Mouse (Mus musculus) liver, embryonic 16.5 days (tissue): ENCODE measurements around the gene Nhsl2. TPM values are rescaled to one million over a fixed set of nuclear protein-coding genes. Genes with fewer than 3 reads are reported as not detected.

Experiments
- ATAC-seq: fragments of 200-750 bp; cut with Nextera tagmentation; 2 replicates; pipeline ENCODE4 v1.8.0; 2017; ENCODE audit warnings: low read depth, mild to moderate bottlenecking, moderate number of reproducible peaks, moderate library complexity
- H3K27ac ChIP-seq: fragments of 300-500 bp; sonication (generic); 2 replicates; pipeline ENCODE4 v1.5.1; 2014; ENCODE audit warnings: mild to moderate bottlenecking, low read length
- H3K27me3 ChIP-seq: fragments of 300-500 bp; sonication (generic); 2 replicates; pipeline ENCODE4 v1.6.1; 2014; ENCODE audit warnings: low read depth, low read length, mixed read lengths; ENCODE audit not compliant: control insufficient read depth, insufficient read depth
- H3K36me3 ChIP-seq: fragments of 300-500 bp; sonication (generic); 2 replicates; pipeline ENCODE4 v1.6.1; 2014; ENCODE audit warnings: mild to moderate bottlenecking; ENCODE audit not compliant: control insufficient read depth, insufficient read depth
- H3K4me1 ChIP-seq: fragments of 300-500 bp; sonication (generic); 2 replicates; pipeline ENCODE4 v1.6.1; 2014; ENCODE audit warnings: low read depth, low read length, mixed read lengths; ENCODE audit not compliant: control insufficient read depth
- H3K4me2 ChIP-seq: fragments of 300-500 bp; sonication (generic); 2 replicates; pipeline ENCODE4 v1.6.1; 2014; ENCODE audit warnings: low read depth, low read length, mixed read lengths
- H3K4me3 ChIP-seq: fragments of 300-500 bp; sonication (generic); 2 replicates; pipeline ENCODE4 v1.5.1; 2014; ENCODE audit warnings: low read depth, mild to moderate bottlenecking, low read length
- H3K9ac ChIP-seq: fragments of 300-500 bp; sonication (generic); 2 replicates; pipeline ENCODE4 v1.6.1; 2014; ENCODE audit warnings: low read depth, low read length
- H3K9me3 ChIP-seq: fragments of 300-500 bp; sonication (generic); replicated peaks from 2 replicates; pipeline ENCODE4 v1.6.1; 2016; ENCODE audit warnings: low read length; ENCODE audit not compliant: control insufficient read depth
- WGBS: fragments of 180-500 bp; shearing (Covaris S2); extraction: QIAGEN DNeasy Blood & Tissue Kit; methylation state at CpG from one replicate; pipeline ENCODE4 v1.1.7; 2014; ENCODE audit not compliant: insufficient replicate concordance; 5-methylcytosine and 5-hydroxymethylcytosine counted together
- polyA plus RNA-seq: library from polyadenylated mRNA; unstranded; fragments of >200 nt; fragmentation: Nextera tagmentation; extraction: Ambion mirVana; gene quantifications from 2 replicates; pipeline ENCODE4 v1.2.1, GENCODE M21; 2015

The Nhsl2 gene
- polyA plus RNA-seq, 1 experiment from 2014 or later: 1.7 TPM

DNA sequence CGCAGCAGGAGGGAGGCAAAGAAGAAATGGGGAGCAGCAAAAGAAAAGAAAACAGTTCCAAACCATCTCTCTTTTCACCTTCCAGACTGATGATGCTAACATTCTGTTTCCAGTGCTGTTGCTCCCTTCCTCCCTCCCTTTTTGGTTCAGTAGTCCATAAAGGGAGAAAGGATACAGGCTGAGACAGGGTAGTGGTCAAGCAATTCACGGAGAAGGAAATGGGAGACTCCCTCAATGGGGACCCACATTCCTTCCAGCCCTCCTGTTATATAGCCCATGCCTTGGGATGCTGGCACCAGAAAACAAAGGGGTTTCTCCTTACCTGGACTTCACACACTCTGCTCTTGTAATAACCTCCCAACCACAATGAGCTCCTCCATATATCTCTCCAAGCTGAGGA, 222.3 kb downstream of the Nhsl2 start:
- ATAC-seq: no peak
- H3K4me3 ChIP-seq: peak overlapping the region; percentile 44
- H3K9ac ChIP-seq: no peak overlapping the region
- 23% methylated on average over 2 of the region's 2 CpGs for WGBS
- H3K9me3 ChIP-seq: no peaks in the 10 kb centered on the region
- H3K4me2 ChIP-seq: peak overlapping the region; percentile 60
- H3K27ac ChIP-seq: no peak overlapping the region
- no peaks in the 10 kb centered on the region for H3K36me3 ChIP-seq
- H3K4me1 ChIP-seq: no peaks in the 10 kb centered on the region
- H3K27me3 ChIP-seq: peaks cover 17% of the 10 kb centered on the region

DNA sequence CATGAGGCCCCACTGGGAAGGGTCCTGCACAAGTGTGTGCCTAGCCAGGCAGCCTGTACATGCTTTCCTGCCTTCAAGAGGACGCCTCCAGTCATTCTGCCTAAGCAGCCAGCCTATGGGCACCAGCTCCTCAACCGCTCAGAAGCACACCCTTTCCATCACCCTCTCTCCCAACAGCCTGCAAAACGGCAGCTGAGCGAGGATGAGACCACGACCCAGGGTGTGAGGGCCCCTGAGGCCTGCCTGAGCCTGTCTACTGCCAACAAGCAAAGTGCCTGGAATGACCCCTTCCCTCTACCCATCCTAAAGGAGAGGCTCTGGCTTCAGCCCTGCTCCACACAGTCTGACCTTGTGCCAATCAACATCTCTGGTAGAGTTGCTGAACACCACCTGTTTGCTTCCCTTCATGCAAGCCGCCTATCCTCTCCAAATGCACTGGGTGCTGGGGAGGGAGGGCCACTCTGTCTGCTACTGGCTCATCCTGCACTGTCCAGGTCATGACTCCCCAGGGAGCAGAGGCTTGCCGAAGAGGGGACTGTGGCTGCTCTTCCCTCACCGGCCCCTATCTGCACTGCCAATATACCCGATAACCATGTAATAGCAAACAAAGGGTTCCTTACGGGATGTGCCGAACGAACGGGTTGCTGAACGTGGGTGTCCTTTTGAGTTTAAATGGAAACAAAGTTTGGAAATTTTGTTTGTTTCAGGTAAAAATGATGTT, 224.6 kb downstream of the Nhsl2 start:
- 73% methylated on average over 14 of the region's 14 CpGs for WGBS
- Histone ChIP-seq H3K36me3 (no peaks in the 10 kb centered on the region), H3K27ac (no peak overlapping the region), H3K4me1 (no peaks in the 10 kb centered on the region), H3K9me3 (no peaks in the 10 kb centered on the region), H3K4me3 (no peak overlapping the region), H3K9ac (no peak overlapping the region), H3K27me3 (peaks cover 17% of the 10 kb centered on the region), H3K4me2 (no peak overlapping the region)
- no peak for ATAC-seq

DNA sequence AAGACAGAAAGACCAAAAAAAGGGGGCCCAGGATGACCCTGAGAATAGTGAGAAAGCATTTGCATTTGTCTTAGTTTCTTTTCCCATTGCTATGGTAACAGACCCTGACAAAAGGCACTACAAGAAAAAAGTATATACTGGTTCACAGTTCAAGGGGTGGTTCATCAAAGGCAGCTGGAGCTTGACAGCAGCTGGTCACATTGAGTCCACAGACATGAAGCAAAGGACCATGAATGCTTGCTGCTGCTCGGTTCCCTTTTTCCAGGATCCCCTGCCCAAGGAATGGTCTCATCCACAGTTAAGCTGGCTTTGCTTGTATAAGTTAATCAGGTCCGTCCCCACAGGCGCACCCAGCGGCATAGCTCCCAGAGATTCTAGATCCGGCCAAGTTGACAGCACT, 225.2 kb downstream of the Nhsl2 start:
- Histone ChIP-seq H3K27ac (no peak overlapping the region), H3K9ac (no peak overlapping the region), H3K4me3 (no peak overlapping the region), H3K27me3 (peaks cover 17% of the 10 kb centered on the region), H3K4me1 (no peaks in the 10 kb centered on the region), H3K36me3 (no peaks in the 10 kb centered on the region), H3K9me3 (no peaks in the 10 kb centered on the region), H3K4me2 (no peak overlapping the region)
- ATAC-seq: no peak
- WGBS: 58% methylated on average over 5 of the region's 5 CpGs

DNA sequence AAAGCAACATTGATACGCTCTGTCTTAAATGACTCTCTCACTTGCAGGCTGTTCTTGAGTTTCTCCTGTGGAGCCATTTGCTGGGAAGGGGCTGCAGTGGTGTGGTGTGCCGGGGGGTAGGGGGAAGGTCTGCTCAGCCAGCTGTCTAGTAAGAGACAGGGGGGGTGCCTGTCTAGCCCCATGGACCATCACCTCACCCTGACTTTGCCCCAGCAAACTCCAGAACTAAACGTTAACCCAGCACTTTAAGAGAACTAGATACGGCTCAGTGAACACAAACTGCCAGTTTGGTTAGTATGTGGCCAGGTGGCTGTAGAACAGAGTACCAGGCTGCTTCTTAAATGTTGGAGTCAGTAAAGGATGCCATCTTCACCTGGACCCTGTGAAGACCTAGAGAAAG, 226.0 kb downstream of the Nhsl2 start:
- Histone ChIP-seq H3K27me3 (peaks cover 17% of the 10 kb centered on the region), H3K4me3 (no peak overlapping the region), H3K4me2 (no peak overlapping the region), H3K36me3 (no peaks in the 10 kb centered on the region), H3K9me3 (no peaks in the 10 kb centered on the region), H3K9ac (no peak overlapping the region), H3K4me1 (no peaks in the 10 kb centered on the region), H3K27ac (no peak overlapping the region)
- ATAC-seq: no peak
- WGBS: 65% methylated on average over 4 of the region's 4 CpGs

DNA sequence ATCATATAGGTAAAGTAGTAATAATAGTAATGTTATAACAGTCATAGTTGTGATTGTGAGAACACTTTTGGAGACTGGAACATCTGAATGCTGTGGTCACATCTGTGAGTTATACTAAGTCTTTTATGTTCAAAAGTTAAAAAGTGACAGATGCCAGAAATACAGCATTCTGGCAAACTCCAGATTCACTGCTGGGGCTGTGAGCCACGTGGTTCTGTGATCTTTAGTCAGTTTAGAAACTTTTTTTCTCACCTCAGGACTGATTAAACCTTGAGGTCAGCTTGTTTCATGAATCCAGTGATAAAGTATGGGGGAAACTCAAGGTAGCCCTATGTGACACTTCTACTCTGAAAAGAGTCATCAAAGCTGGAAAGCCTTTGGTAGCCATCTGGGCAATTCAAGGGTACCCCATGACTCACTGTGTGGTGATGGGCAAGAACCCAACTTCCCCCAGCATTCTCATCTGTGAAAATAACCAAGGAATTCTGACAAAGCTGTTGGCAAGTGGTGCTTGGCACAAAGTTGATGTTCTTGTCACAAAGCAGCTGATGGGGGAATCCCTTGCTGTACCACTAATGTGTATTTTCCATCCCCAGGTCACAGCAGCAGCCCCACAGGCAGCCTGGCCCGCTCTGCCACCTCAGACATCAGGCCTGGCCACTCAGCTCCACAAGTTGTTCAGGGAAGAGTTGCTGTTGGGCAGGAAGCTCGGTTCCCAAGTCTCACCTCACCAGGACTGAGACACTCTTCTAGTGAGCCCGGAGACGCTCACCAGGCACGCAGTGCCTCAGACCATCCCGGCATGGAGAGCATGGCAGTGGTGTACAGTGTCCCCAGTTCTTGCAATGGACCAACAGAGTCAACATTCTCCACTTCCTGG, 227.9 kb downstream of the Nhsl2 start:
- peaks cover 3% of the 10 kb centered on the region for H3K27me3 ChIP-seq
- H3K4me3 ChIP-seq: no peak overlapping the region
- no peak overlapping the region for H3K27ac ChIP-seq
- no peaks in the 10 kb centered on the region for H3K9me3 ChIP-seq
- ATAC-seq: no peak
- H3K36me3 ChIP-seq: no peaks in the 10 kb centered on the region
- H3K9ac ChIP-seq: no peak overlapping the region
- H3K4me2 ChIP-seq: no peak overlapping the region
- H3K4me1 ChIP-seq: no peaks in the 10 kb centered on the region
- WGBS: 67% methylated on average over 7 of the region's 7 CpGs

DNA sequence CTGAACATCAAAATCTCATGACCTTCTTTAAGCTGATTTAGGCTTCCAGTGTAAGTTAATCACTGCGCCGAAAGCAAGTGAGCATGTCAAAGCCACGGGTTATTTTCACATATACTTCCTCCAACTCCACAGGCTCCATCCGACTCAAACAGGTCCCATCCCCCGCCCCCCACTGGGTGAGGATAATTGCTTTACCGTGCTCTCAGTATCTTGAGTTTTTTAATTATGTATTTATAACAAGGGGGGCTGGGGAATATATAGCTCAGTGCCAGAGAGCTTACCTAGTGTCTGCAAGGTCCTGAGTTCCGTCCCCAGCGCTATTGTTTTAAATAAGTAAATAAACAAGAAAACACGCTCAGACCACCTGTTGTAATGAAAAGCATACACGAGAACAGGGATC, 231.9 kb downstream of the Nhsl2 start:
- Histone ChIP-seq H3K9me3 (no peaks in the 10 kb centered on the region), H3K4me1 (no peaks in the 10 kb centered on the region), H3K36me3 (no peaks in the 10 kb centered on the region), H3K4me2 (no peak overlapping the region), H3K27me3 (no peaks in the 10 kb centered on the region), H3K27ac (no peak overlapping the region), H3K9ac (no peak overlapping the region), H3K4me3 (no peak overlapping the region)
- no peak for ATAC-seq
- 55% methylated on average over 10 of the region's 10 CpGs for WGBS

DNA sequence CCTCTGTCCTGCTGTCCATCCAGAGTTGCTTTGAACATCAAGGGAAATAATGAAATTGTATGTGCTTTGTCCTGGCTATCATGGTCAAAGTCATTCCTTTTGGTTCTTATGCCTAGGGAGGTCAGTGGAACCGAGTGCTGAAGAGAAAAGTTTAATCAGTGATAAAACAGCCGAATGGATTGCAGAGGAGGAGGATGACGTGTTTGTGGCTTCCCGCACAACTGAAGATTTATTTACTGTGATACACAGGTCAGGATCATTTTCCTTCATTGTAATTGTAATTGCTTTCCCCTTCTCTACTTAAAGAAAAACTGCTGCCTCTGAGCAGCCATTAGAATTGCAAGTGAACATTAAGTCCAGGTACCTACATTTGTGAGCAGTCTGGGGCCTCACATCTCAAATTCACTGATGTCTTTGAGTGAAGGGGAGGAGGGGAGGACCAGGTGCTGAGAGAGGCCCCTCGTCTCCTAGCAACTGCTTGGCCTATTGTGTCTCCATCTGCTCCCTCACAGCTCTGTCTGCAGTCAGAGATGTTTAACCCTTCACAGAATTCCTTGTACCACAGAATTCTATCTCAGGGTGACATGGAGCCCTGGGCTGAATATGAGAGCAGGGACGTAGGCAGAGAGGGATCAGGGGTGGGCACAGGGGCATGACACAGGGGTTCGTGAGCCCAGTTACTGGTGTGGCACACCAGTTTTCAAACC, 232.5 kb downstream of the Nhsl2 start:
- Histone ChIP-seq H3K4me3 (no peak overlapping the region), H3K36me3 (no peaks in the 10 kb centered on the region), H3K4me2 (no peak overlapping the region), H3K4me1 (no peaks in the 10 kb centered on the region), H3K9me3 (no peaks in the 10 kb centered on the region), H3K9ac (no peak overlapping the region), H3K27ac (no peak overlapping the region), H3K27me3 (no peaks in the 10 kb centered on the region)
- ATAC-seq: no peak
- WGBS: 49% methylated on average over 7 of the region's 7 CpGs

DNA sequence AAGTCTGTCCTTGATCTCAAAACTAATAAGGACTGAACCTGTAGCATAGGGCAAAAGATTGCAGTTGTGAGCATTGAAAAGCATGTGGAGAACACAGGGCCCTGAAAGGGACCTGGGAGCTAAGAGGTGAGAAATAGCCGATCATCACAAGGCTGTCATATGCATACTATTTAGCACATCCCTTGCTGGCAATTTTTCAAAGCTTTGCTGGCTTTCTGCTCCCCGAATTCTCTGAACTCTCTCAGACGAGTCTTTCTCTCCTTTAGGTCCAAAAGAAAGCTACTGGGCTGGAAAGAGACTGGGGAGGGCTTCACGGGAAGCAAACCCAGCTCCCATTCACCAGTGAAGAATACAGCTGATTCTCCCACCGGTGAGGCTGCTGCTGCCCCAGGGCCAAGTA, 233.2 kb downstream of the Nhsl2 start:
- no peaks in the 10 kb centered on the region for H3K9me3 ChIP-seq
- no peak overlapping the region for H3K4me3 ChIP-seq
- no peak overlapping the region for H3K4me2 ChIP-seq
- 49% methylated on average over 5 of the region's 5 CpGs for WGBS
- no peak overlapping the region for H3K27ac ChIP-seq
- no peak for ATAC-seq
- H3K9ac ChIP-seq: no peak overlapping the region
- H3K4me1 ChIP-seq: no peaks in the 10 kb centered on the region
- no peaks in the 10 kb centered on the region for H3K36me3 ChIP-seq
- no peaks in the 10 kb centered on the region for H3K27me3 ChIP-seq
